Mouse (Mus musculus) neutrophil, adult 65 days (primary cell): Measurements from ENCODE around the gene Mest. TPM values are rescaled to one million over a fixed set of nuclear protein-coding genes. Genes with fewer than 3 reads are reported as not detected.

Experiments
- total RNA-seq: library from RNA; stranded (reverse); gene quantifications from 2 replicates; pipeline ENCODE4 v1.2.4, GENCODE M21; 2023

The Mest gene
- total RNA-seq, result not detected in 2 replicates

DNA sequence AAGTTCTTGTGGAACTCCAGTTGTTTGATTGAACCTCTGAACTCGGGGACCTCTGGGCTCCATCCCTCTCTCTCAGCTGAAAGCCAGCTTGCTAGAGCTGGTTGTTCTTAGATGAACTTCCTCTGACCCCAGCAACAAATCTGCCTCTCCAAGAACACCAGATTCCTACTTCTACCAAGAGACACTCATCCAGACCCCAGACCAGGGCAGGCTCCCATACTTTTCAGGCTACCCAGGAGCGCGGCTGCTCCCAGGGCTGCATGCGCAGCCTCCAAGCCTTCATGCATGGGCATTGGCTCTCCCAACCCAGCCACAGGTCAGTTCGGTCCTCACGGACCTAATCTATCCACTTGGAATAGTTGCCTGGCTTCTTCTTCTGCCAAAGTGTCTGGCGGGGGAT, at the start of gene Mest:
Mest (plus strand) TSS at position 217 of the 400 bp plus-strand sequence.

GRCm38 (mm10) chr6:30693350-30693991, 29.9 kb upstream of the Mest start, which contains the start of gene Cep41:
Gene Cep41, minus strand, starts transcription at chr6:30693749.

Other genes starting within 250 kb of the Mest start
- gene Tmem209, start 213.8 kb upstream of the Mest start, total RNA-seq, result 13.5 and 15.8 TPM in 2 replicates
- 0.82 and 2.6 TPM in 2 replicates for gene Ssmem1, start 213.7 kb upstream of the Mest start, total RNA-seq
- not detected in 2 replicates for gene Cpa2, start 182.0 kb upstream of the Mest start, total RNA-seq
- not detected in 2 replicates for gene Cpa4, start 155.2 kb upstream of the Mest start, total RNA-seq
- gene Cpa5, start 112.5 kb upstream of the Mest start, total RNA-seq, result not detected in 2 replicates
- not detected in 2 replicates for gene Cpa1, start 84.3 kb upstream of the Mest start, total RNA-seq
- gene Cep41, start 29.8 kb upstream of the Mest start, total RNA-seq, result 0.48 and 1.5 TPM in 2 replicates
- 51.1 and 53.7 TPM in 2 replicates for gene Copg2, start 173.2 kb downstream of the Mest start, total RNA-seq
- not detected in 2 replicates for gene Tsga13, start 192.0 kb downstream of the Mest start, total RNA-seq
- not detected in 2 replicates for gene Klf14, start 235.5 kb downstream of the Mest start, total RNA-seq